Mouse (Mus musculus): ENCODE measurements at regions not wholly inside any gene's neighbourhood (a gene's known extent, or its start where the extent isn't known, plus 50 kb on each side); places are given as distances from the start of the nearest gene placed in this dataset.
A peak's percentile ranks its signal among the peaks of the same experiment; 100 is the strongest.

- 70% methylated on average over 3 of the region's 3 CpGs for WGBS
- Histone ChIP-seq H3K4me1 (ENCODE audit: control insufficient read depth, insufficient read depth, low read length) (no peaks in the 10 kb centered on the region), H3K27me3 (replicated peaks; ENCODE audit: control insufficient read depth, insufficient read depth, low read length) (no peaks in the 10 kb centered on the region), H3K36me3 (ENCODE audit: control insufficient read depth, insufficient read depth, low read length) (no peaks in the 10 kb centered on the region), H3K4me3 (ENCODE audit: insufficient read depth, low read depth, low read length) (no peak overlapping the region), H3K27ac (ENCODE audit: insufficient read depth, low read depth, low read length) (no peak overlapping the region)
- TF ChIP-seq POLR2A (IDR thresholded peaks at IDR 0.05; ENCODE audit: low read depth, low read length) (no peak), CTCF (conservative IDR thresholded peaks at IDR 0.05; ENCODE audit: insufficient read depth, insufficient read length, low read depth, low read length) (no peak)
- DNase-seq, result peak; percentile 29
Measured at GRCm38 (mm10) chr16:29799250-29799649, 220.1 kb downstream of the Opa1 start.

GRCm38 (mm10) chr16:29799893-29800292 lies 220.8 kb downstream of the Opa1 start:
- Histone ChIP-seq H3K4me3 (ENCODE audit: insufficient read depth, low read depth, low read length) (no peak overlapping the region), H3K4me1 (ENCODE audit: control insufficient read depth, insufficient read depth, low read length) (no peaks in the 10 kb centered on the region), H3K36me3 (ENCODE audit: control insufficient read depth, insufficient read depth, low read length) (no peaks in the 10 kb centered on the region), H3K27me3 (replicated peaks; ENCODE audit: control insufficient read depth, insufficient read depth, low read length) (no peaks in the 10 kb centered on the region), H3K27ac (ENCODE audit: insufficient read depth, low read depth, low read length) (no peak overlapping the region)
- TF ChIP-seq CTCF (conservative IDR thresholded peaks at IDR 0.05; ENCODE audit: insufficient read depth, insufficient read length, low read depth, low read length) (no peak), POLR2A (IDR thresholded peaks at IDR 0.05; ENCODE audit: low read depth, low read length) (no peak)
- 97% methylated on average over 3 of the region's 3 CpGs for WGBS
- no peak for DNase-seq

GRCm38 (mm10) chr16:29800457-29800856 lies 221.3 kb downstream of the Opa1 start:
- DNase-seq, result no peak
- WGBS, result 74% methylated on average over 2 of the region's 2 CpGs
- no peak for TF ChIP-seq POLR2A (IDR thresholded peaks at IDR 0.05; ENCODE audit: low read depth, low read length)
- no peak for TF ChIP-seq CTCF (conservative IDR thresholded peaks at IDR 0.05; ENCODE audit: insufficient read depth, insufficient read length, low read depth, low read length)
- H3K27me3 ChIP-seq (replicated peaks; ENCODE audit: control insufficient read depth, insufficient read depth, low read length), result no peaks in the 10 kb centered on the region
- no peaks in the 10 kb centered on the region for H3K4me1 ChIP-seq (ENCODE audit: control insufficient read depth, insufficient read depth, low read length)
- no peaks in the 10 kb centered on the region for H3K36me3 ChIP-seq (ENCODE audit: control insufficient read depth, insufficient read depth, low read length)
- H3K4me3 ChIP-seq (ENCODE audit: insufficient read depth, low read depth, low read length), result no peak overlapping the region
- H3K27ac ChIP-seq (ENCODE audit: insufficient read depth, low read depth, low read length), result no peak overlapping the region

- no peak overlapping the region for H3K4me3 ChIP-seq (ENCODE audit: insufficient read depth, low read depth, low read length)
- no peak for DNase-seq
- H3K36me3 ChIP-seq (ENCODE audit: control insufficient read depth, insufficient read depth, low read length), result no peaks in the 10 kb centered on the region
- H3K27me3 ChIP-seq (replicated peaks; ENCODE audit: control insufficient read depth, insufficient read depth, low read length), result no peaks in the 10 kb centered on the region
- TF ChIP-seq CTCF (conservative IDR thresholded peaks at IDR 0.05; ENCODE audit: insufficient read depth, insufficient read length, low read depth, low read length), result no peak
- TF ChIP-seq POLR2A (IDR thresholded peaks at IDR 0.05; ENCODE audit: low read depth, low read length), result no peak
- H3K27ac ChIP-seq (ENCODE audit: insufficient read depth, low read depth, low read length), result no peak overlapping the region
- WGBS, result 82% methylated on average over 7 of the region's 7 CpGs
- no peaks in the 10 kb centered on the region for H3K4me1 ChIP-seq (ENCODE audit: control insufficient read depth, insufficient read depth, low read length)
Measured at GRCm38 (mm10) chr16:29802085-29802484, 223.0 kb downstream of the Opa1 start.

GRCm38 (mm10) chr16:29802603-29803002 lies 223.5 kb downstream of the Opa1 start:
- 38% methylated on average over 6 of the region's 6 CpGs for WGBS
- no peak overlapping the region for H3K4me3 ChIP-seq (ENCODE audit: insufficient read depth, low read depth, low read length)
- TF ChIP-seq CTCF (conservative IDR thresholded peaks at IDR 0.05; ENCODE audit: insufficient read depth, insufficient read length, low read depth, low read length), result no peak
- TF ChIP-seq POLR2A (IDR thresholded peaks at IDR 0.05; ENCODE audit: low read depth, low read length), result no peak
- no peak for DNase-seq
- H3K36me3 ChIP-seq (ENCODE audit: control insufficient read depth, insufficient read depth, low read length), result no peaks in the 10 kb centered on the region
- no peak overlapping the region for H3K27ac ChIP-seq (ENCODE audit: insufficient read depth, low read depth, low read length)
- H3K27me3 ChIP-seq (replicated peaks; ENCODE audit: control insufficient read depth, insufficient read depth, low read length), result no peaks in the 10 kb centered on the region
- no peaks in the 10 kb centered on the region for H3K4me1 ChIP-seq (ENCODE audit: control insufficient read depth, insufficient read depth, low read length)

- H3K27ac ChIP-seq (ENCODE audit: insufficient read depth, low read depth, low read length), result no peak overlapping the region
- H3K4me1 ChIP-seq (ENCODE audit: control insufficient read depth, insufficient read depth, low read length), result no peaks in the 10 kb centered on the region
- TF ChIP-seq POLR2A (IDR thresholded peaks at IDR 0.05; ENCODE audit: low read depth, low read length), result no peak
- no peak for TF ChIP-seq CTCF (conservative IDR thresholded peaks at IDR 0.05; ENCODE audit: insufficient read depth, insufficient read length, low read depth, low read length)
- no peaks in the 10 kb centered on the region for H3K27me3 ChIP-seq (replicated peaks; ENCODE audit: control insufficient read depth, insufficient read depth, low read length)
- WGBS, result 52% methylated on average over 5 of the region's 5 CpGs
- DNase-seq, result no peak
- H3K4me3 ChIP-seq (ENCODE audit: insufficient read depth, low read depth, low read length), result no peak overlapping the region
- H3K36me3 ChIP-seq (ENCODE audit: control insufficient read depth, insufficient read depth, low read length), result no peaks in the 10 kb centered on the region
Measured at GRCm38 (mm10) chr16:29807859-29808258, 228.7 kb downstream of the Opa1 start.

- TF ChIP-seq POLR2A (IDR thresholded peaks at IDR 0.05; ENCODE audit: low read depth, low read length) (no peak), CTCF (conservative IDR thresholded peaks at IDR 0.05; ENCODE audit: insufficient read depth, insufficient read length, low read depth, low read length) (no peak)
- DNase-seq, result no peak
- H3K27me3 ChIP-seq (replicated peaks; ENCODE audit: control insufficient read depth, insufficient read depth, low read length), result no peaks in the 10 kb centered on the region
- no peak overlapping the region for H3K27ac ChIP-seq (ENCODE audit: insufficient read depth, low read depth, low read length)
- no peak overlapping the region for H3K4me3 ChIP-seq (ENCODE audit: insufficient read depth, low read depth, low read length)
- 90% methylated on average over 4 of the region's 4 CpGs for WGBS
- no peaks in the 10 kb centered on the region for H3K36me3 ChIP-seq (ENCODE audit: control insufficient read depth, insufficient read depth, low read length)
- no peaks in the 10 kb centered on the region for H3K4me1 ChIP-seq (ENCODE audit: control insufficient read depth, insufficient read depth, low read length)
Measured at GRCm38 (mm10) chr16:29808851-29809250, 229.7 kb downstream of the Opa1 start.

Data from kidney, adult 2 months (tissue).